In the genomic region with DNA sequence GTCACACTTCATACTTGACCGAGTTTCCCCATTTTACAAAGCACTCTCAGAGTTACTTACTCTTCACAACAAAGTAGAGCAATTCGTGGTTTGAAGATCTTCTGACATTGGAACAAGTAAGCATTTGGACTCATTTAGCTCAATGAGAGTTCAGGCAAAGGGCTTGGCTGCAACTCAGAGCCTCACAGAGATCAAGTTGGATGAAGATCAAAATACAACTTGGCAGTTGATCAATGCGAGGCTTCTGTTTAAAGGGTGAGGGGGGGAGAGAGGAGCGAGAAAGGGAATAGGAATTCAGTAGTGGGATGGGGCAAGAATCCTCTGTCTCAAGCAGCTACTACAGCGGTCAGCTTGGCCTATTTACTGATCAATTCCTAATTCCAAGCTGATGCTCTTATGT, we compare ENCODE assay signal across 10 mouse cellular contexts. TPM values are rescaled to one million over a fixed set of nuclear protein-coding genes. Genes with fewer than 3 reads are reported as not detected.
A peak's percentile ranks its signal among the peaks of the same experiment; 100 is the strongest.
DNase-seq lines count a peak whose midpoint lies in the region; ATAC-seq and TF ChIP-seq lines count a peak whose summit lies in the region.
"Had no signal": no experiment of that assay in that cellular context is flagged by ENCODE, and none has a peak within 500 bp of the region (broad histone marks: within the 10 kb centered on the region; RNA-seq: fewer than 3 reads in every experiment).

No protein-coding gene starts in this region.

- H3K9ac ChIP-seq in liver, adult 2 months (ENCODE audit: low read depth, low read length), result no peak overlapping the region
- H3K9ac ChIP-seq in liver, postnatal 0 days (replicated peaks), result no peak overlapping the region
- no peak overlapping the region for H3K9ac ChIP-seq in neural tube, embryonic 15.5 days (replicated peaks)
- H3K9ac ChIP-seq in intestine, postnatal 0 days (ENCODE audit: low read depth, low read length), result no peak overlapping the region

- H3K4me2 ChIP-seq in liver, postnatal 0 days (ENCODE audit: low read depth, low read length), result no peak overlapping the region
- H3K4me2 ChIP-seq in neural tube, embryonic 15.5 days, result no peak overlapping the region
- no peak overlapping the region for H3K4me2 ChIP-seq in intestine, postnatal 0 days (replicated peaks; ENCODE audit: low read depth)

- H3K27ac ChIP-seq in liver, adult 2 months (replicated peaks; ENCODE audit: insufficient read depth, low read depth, low read length), result no peak overlapping the region
- H3K27ac ChIP-seq in liver, postnatal 0 days (ENCODE audit: low read depth), result no peak overlapping the region
- H3K27ac ChIP-seq in neural tube, embryonic 15.5 days (replicated peaks), result no peak overlapping the region
- H3K27ac ChIP-seq in intestine, postnatal 0 days (ENCODE audit: low read depth, low read length), result no peak overlapping the region
- H3K27ac ChIP-seq: heart, adult 2 months had no signal

- intact Hi-C loops in heart, postnatal 14 days (cut with DNase I), result no loop called here

- H3K4me3 ChIP-seq in liver, adult 2 months (ENCODE audit: insufficient read depth, low read depth, low read length), result no peak overlapping the region
- no peak overlapping the region for H3K4me3 ChIP-seq in liver, postnatal 0 days (ENCODE audit: low read depth, low read length)
- no peak overlapping the region for H3K4me3 ChIP-seq in neural tube, embryonic 15.5 days (replicated peaks)
- no peak overlapping the region for H3K4me3 ChIP-seq in intestine, postnatal 0 days (ENCODE audit: low read depth, low read length)
- H3K4me3 ChIP-seq: heart, adult 2 months had no signal

- no peaks in the 10 kb centered on the region for H3K9me3 ChIP-seq in liver, postnatal 0 days (ENCODE audit: low read length)
- no peaks in the 10 kb centered on the region for H3K9me3 ChIP-seq in neural tube, embryonic 15.5 days (replicated peaks)
- H3K9me3 ChIP-seq in intestine, postnatal 0 days (ENCODE audit: control insufficient read depth), result no peaks in the 10 kb centered on the region

- TF ChIP-seq CTCF in liver, adult 2 months (IDR thresholded peaks at IDR 0.05; ENCODE audit: low read depth, low read length), result no peak
- no peak for TF ChIP-seq CTCF in liver, postnatal 0 days (IDR thresholded peaks at IDR 0.05; ENCODE audit: low read depth)
- no peak for TF ChIP-seq CTCF in intestine, postnatal 0 days (IDR thresholded peaks at IDR 0.05; ENCODE audit: low read depth)

- H3K79me2 ChIP-seq in liver, adult 2 months (ENCODE audit: control insufficient read depth, insufficient read depth, low read length), result no peaks in the 10 kb centered on the region

- no peak for TF ChIP-seq EP300 in liver, postnatal 0 days (IDR thresholded peaks at IDR 0.05; ENCODE audit: low read depth)

- peak; percentile 22 for DNase-seq in cerebellum, adult 9-11 months
- no peak for DNase-seq in cerebellum, adult 11 months
- DNase-seq in liver, adult 2 months (ENCODE audit: extremely low read depth, low read depth, low spot score), result peak; percentile 62
- no peak for DNase-seq in liver, postnatal 0 days
- DNase-seq in heart, postnatal 14 days, result peak; percentile 12 to 56
- DNase-seq in thymus, postnatal 36 days, result no peak
- DNase-seq: liver had no signal

- 20% methylated on average over 5 of the region's 5 CpGs for WGBS in liver, adult 2 months
- WGBS in liver, postnatal 0 days (ENCODE audit: insufficient replicate concordance), result 52% methylated on average over 5 of the region's 5 CpGs
- 56% methylated on average over 5 of the region's 5 CpGs for WGBS in neural tube, embryonic 15.5 days
- WGBS in intestine, postnatal 0 days, result 46% methylated on average over 5 of the region's 5 CpGs

- TF ChIP-seq POLR2A in liver, adult 2 months (IDR thresholded peaks at IDR 0.05; ENCODE audit: extremely low read depth, insufficient read depth, low read length), result no peak

- H3K4me1 ChIP-seq in liver, adult 2 months (ENCODE audit: control insufficient read depth, insufficient read depth, low read length), result peaks cover 1% of the 10 kb centered on the region; the same call in 1 of the 2 replicates
- no peaks in the 10 kb centered on the region for H3K4me1 ChIP-seq in liver, postnatal 0 days (ENCODE audit: insufficient read depth)
- H3K4me1 ChIP-seq in neural tube, embryonic 15.5 days, result no peaks in the 10 kb centered on the region
- H3K4me1 ChIP-seq in intestine, postnatal 0 days (replicated peaks; ENCODE audit: control insufficient read depth, insufficient read depth, low read length), result no peaks in the 10 kb centered on the region

- ATAC-seq in liver, postnatal 0 days, result no peak
- ATAC-seq in neural tube, embryonic 15.5 days (ENCODE audit: low FRiP score), result peak; percentile 76
- no peak for ATAC-seq in intestine, postnatal 0 days

- H3K27me3 ChIP-seq in liver, adult 2 months (ENCODE audit: control insufficient read depth, insufficient read depth, low read length), result no peaks in the 10 kb centered on the region
- no peaks in the 10 kb centered on the region for H3K27me3 ChIP-seq in liver, postnatal 0 days (ENCODE audit: insufficient read depth, low read length)
- H3K27me3 ChIP-seq in neural tube, embryonic 15.5 days (replicated peaks), result no peaks in the 10 kb centered on the region
- H3K27me3 ChIP-seq in intestine, postnatal 0 days (replicated peaks; ENCODE audit: control insufficient read depth, insufficient read depth, low read length), result no peaks in the 10 kb centered on the region

- H3K36me3 ChIP-seq in liver, adult 2 months (ENCODE audit: control insufficient read depth, insufficient read depth, low read length), result no peaks in the 10 kb centered on the region
- no peaks in the 10 kb centered on the region for H3K36me3 ChIP-seq in liver, postnatal 0 days (replicated peaks; ENCODE audit: insufficient read depth, low read length)
- H3K36me3 ChIP-seq in neural tube, embryonic 15.5 days, result no peaks in the 10 kb centered on the region
- no peaks in the 10 kb centered on the region for H3K36me3 ChIP-seq in intestine, postnatal 0 days (ENCODE audit: control insufficient read depth, insufficient read depth)

RNA-seq across cellular contexts. Expression of a gene that starts 26.2 kb away (rescaled TPM):
- total RNA-seq in liver, adult 2 months (2014; rRNA removed), result 413 and 458 TPM in 2 replicates
- 221 and 315 TPM in 2 replicates for polyA plus RNA-seq in liver, adult 2 months (2012; rRNA removed)
- 516 and 560 TPM in 2 replicates for polyA plus RNA-seq in liver, postnatal 0 days (2015; fragmentation: Nextera tagmentation; extraction: Ambion mirVana)
- 100 to 1,000 TPM; 208 to 228 TPM for total RNA-seq in heart, postnatal 14 days (2021)
- 168 and 232 TPM in 2 replicates for polyA plus RNA-seq in neural tube, embryonic 15.5 days (2015; fragmentation: Nextera tagmentation; extraction: Ambion mirVana)
- 373 and 385 TPM in 2 replicates for polyA plus RNA-seq in intestine, postnatal 0 days (2015; fragmentation: Nextera tagmentation; extraction: Ambion mirVana)

Comparison
In these comparisons a context has a peak if more than half of its experiments do, and no peak if none do; other contexts are left out.
1. DNase-seq: peak in cerebellum, adult 9-11 months (single experiment), liver, adult 2 months (single experiment) and heart, postnatal 14 days (2 of 2); none in cerebellum, adult 11 months (single experiment), liver, postnatal 0 days (single experiment) and thymus, postnatal 36 days (0 of 2).